Mouse (Mus musculus) liver, embryonic 14 days (tissue): ENCODE data around the gene Rnf40. TPM values are rescaled to one million over a fixed set of nuclear protein-coding genes. Genes with fewer than 3 reads are reported as not detected.

Source experiments
- polyA plus RNA-seq: library from polyadenylated mRNA; depleted of rRNA; stranded (reverse); fragments of >200 nt; gene quantifications from 2 replicates; pipeline ENCODE4 v1.2.3, GENCODE M21; 2012; rRNA removed

Gene Rnf40
- polyA plus RNA-seq: 14.6 and 16.3 TPM in 2 replicates

GRCm38 (mm10) chr7:127588011-127588871 is at the start of gene Rnf40, which contains the start of gene Ccdc189:
Gene Rnf40, plus strand, starts transcription at chr7:127588767.
Gene Ccdc189, minus strand, starts transcription at chr7:127588595.

GRCm38 (mm10) chr7:127561340-127561858 is 27.2 kb upstream of the Rnf40 start, which contains the start of gene Tmem265:
Gene Tmem265, plus strand, starts transcription at chr7:127561390.

DNA sequence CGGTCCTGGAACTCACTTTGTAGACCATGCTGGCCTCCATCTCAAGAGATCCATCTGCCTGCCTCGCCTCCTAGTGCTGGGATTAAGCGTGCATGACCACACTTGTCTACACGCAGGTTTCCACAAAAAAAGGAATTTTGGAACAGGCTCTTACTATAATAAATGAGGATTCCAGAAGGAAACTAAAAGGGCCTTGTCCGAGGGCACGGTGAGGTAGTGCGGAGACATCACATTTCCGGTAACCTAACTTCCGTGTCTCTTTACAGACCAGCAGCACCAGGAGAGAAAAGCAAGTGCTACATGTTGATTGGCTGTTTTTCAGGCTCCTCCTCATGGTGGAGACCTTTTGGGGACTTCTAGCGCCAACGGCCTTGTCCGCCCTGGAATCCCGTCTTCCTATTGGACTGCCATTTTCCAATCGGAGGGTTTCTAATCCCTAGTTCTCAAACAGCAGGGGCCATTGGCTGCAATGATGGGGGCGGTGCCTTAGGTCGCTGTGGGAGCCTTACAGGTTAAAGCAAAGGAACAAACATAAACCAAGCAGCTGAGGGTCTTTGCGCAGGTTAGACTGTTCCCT is 15.6 kb upstream of the Rnf40 start, which contains the start of gene Phkg2:
Phkg2 (plus strand) TSS at position 446 of the 577 bp plus-strand sequence.

GRCm38 (mm10) chr7:127614891-127615843 is 26.6 kb downstream of the Rnf40 start, which contains the start of gene Zfp629:
Gene Zfp629, minus strand, starts transcription at chr7:127615797.

Other genes with a start within 250 kb of the Rnf40 start
- gene Zfp768, start 243.2 kb upstream of the Rnf40 start, polyA plus RNA-seq: 3.8 and 4.1 TPM in 2 replicates
- gene Zfp747, start 212.7 kb upstream of the Rnf40 start, polyA plus RNA-seq: 1.4 and 1.5 TPM in 2 replicates
- 0.59 and 0.69 TPM in 2 replicates for gene 9130019O22Rik, start 201.6 kb upstream of the Rnf40 start, polyA plus RNA-seq
- 1.1 and 1.3 TPM in 2 replicates for gene E430018J23Rik, start 195.1 kb upstream of the Rnf40 start, polyA plus RNA-seq
- 1.1 and 1.2 TPM in 2 replicates for gene Zfp764, start 181.9 kb upstream of the Rnf40 start, polyA plus RNA-seq
- 5.8 and 6.8 TPM in 2 replicates for gene Zfp688, start 166.7 kb upstream of the Rnf40 start, polyA plus RNA-seq
- gene Zfp689, start 139.6 kb upstream of the Rnf40 start, polyA plus RNA-seq: 1.4 and 1.7 TPM in 2 replicates
- 20.4 and 21.6 TPM in 2 replicates for gene Prr14, start 129.2 kb upstream of the Rnf40 start, polyA plus RNA-seq
- 4.4 and 9.0 TPM in 2 replicates for gene Fbrs, start 109.6 kb upstream of the Rnf40 start, polyA plus RNA-seq
- gene Srcap, start 76.8 kb upstream of the Rnf40 start, polyA plus RNA-seq: 2.9 and 3.8 TPM in 2 replicates
- 5.3 and 6.2 TPM in 2 replicates for gene Gm42715, start 69.2 kb upstream of the Rnf40 start, polyA plus RNA-seq
- gene Tmem265, start 27.4 kb upstream of the Rnf40 start, polyA plus RNA-seq: 1.3 TPM in 2 replicates
- gene Phkg2, start 15.4 kb upstream of the Rnf40 start, polyA plus RNA-seq: 24.1 and 27.6 TPM in 2 replicates
- 4.3 and 5.0 TPM in 2 replicates for gene Ccdc189, start 172 bp upstream of the Rnf40 start, polyA plus RNA-seq
- gene Zfp629, start 27.0 kb downstream of the Rnf40 start, polyA plus RNA-seq: 1.7 and 1.9 TPM in 2 replicates
- gene Bcl7c, start 120.2 kb downstream of the Rnf40 start, polyA plus RNA-seq: 12.5 and 12.9 TPM in 2 replicates
- 2.0 and 2.3 TPM in 2 replicates for gene Ctf1, start 124.0 kb downstream of the Rnf40 start, polyA plus RNA-seq
- not detected in 2 replicates for gene Ctf2, start 143.4 kb downstream of the Rnf40 start, polyA plus RNA-seq
- gene Fbxl19, start 155.8 kb downstream of the Rnf40 start, polyA plus RNA-seq: 10.2 and 11.0 TPM in 2 replicates
- gene Orai3, start 181.0 kb downstream of the Rnf40 start, polyA plus RNA-seq: 4.6 and 6.9 TPM in 2 replicates
- 4.3 and 6.2 TPM in 2 replicates for gene Setd1a, start 187.9 kb downstream of the Rnf40 start, polyA plus RNA-seq
- 0.90 and 1.2 TPM in 2 replicates for gene Gm49388, start 196.8 kb downstream of the Rnf40 start, polyA plus RNA-seq
- 39.0 and 44.6 TPM in 2 replicates for gene Hsd3b7, start 211.8 kb downstream of the Rnf40 start, polyA plus RNA-seq
- 36.4 and 37.2 TPM in 2 replicates for gene Stx4a, start 235.5 kb downstream of the Rnf40 start, polyA plus RNA-seq
- gene Stx1b, start 235.8 kb downstream of the Rnf40 start, polyA plus RNA-seq: 1.1 TPM in 2 replicates